Mouse (Mus musculus) testis, adult 2 months (tissue): ENCODE data around the gene Calm3.

Experiments used
- CTCF ChIP-seq: fragments of 200-500 bp; IDR thresholded peaks from 2 replicates; pipeline ENCODE4 v1.5.1; 2012; ENCODE audit warnings: low read depth, mild to moderate bottlenecking, inconsistent platforms, low read length, moderate library complexity; ENCODE audit not compliant: control insufficient read depth, insufficient read depth, insufficient replicate concordance
- POLR2A ChIP-seq: fragments of 200-500 bp; IDR thresholded peaks from 2 replicates; pipeline ENCODE4 v1.6.1; 2012; ENCODE audit warnings: low read depth, mild to moderate bottlenecking, inconsistent platforms, low read length, moderate library complexity; ENCODE audit not compliant: control insufficient read depth

DNA sequence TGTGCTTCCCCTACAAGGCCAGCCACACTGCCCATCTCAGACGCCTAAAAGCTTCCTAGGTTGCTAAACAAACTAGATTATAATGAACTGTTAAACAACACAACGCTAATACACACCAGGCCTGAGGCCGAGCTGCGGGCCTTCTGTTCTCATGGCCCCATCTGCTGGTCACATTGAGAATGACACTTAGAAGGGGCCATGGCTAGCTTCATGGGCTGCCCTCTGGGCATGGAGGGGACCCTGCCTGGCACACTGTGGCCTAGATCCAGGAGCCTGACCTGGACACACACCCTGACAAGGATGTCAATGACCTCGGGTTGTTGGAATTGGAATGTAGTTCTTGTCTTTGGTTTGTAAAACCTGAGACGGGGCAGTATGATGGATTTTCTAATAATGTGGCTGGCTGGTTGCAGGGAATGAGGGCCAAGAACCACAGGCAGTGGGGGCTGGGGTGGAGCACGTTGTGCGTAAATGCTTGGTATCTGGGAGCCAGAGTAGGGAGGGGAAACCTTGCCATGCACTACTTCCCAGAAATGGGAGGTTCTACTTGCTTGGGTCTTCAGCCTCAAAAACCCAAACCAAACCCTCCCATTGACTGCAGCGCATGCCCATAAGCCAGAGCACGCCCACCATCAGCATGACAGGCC, 10.0 kb downstream of the Calm3 start:
- TF ChIP-seq POLR2A = no peak
- peak; percentile 71 for TF ChIP-seq CTCF
